Mouse (Mus musculus) heart, adult 2 months (tissue): ENCODE results near the gene Shb.

ENCODE experiments used
- CTCF ChIP-seq: fragments of 200-600 bp; IDR thresholded peaks from 2 replicates; pipeline ENCODE4 v1.8.1; 2022; ENCODE audit warnings: antibody characterized with exemption, mild to moderate bottlenecking, moderate library complexity
- POLR2A ChIP-seq: fragments of 200-500 bp; IDR thresholded peaks from 2 replicates; pipeline ENCODE4 v1.6.1; 2011; ENCODE audit warnings: mild to moderate bottlenecking, low read depth, low read length, control low read depth; ENCODE audit not compliant: insufficient read depth

- TF ChIP-seq POLR2A (no peak), CTCF (no peak)
Measured at GRCm38 (mm10) chr4:45525541-45525940, 6.7 kb downstream of the Shb start.
